Mouse (Mus musculus) bone marrow, adult 2 months (tissue): ENCODE results near the gene Pip4k2b. TPM values are rescaled to one million over a fixed set of nuclear protein-coding genes. Genes with fewer than 3 reads are reported as not detected.

ENCODE experiments used
- H3K27ac ChIP-seq: fragments of 200-500 bp; 2 replicates; pipeline ENCODE4 v1.5.1; 2012; ENCODE audit warnings: low read depth, mild to moderate bottlenecking, control low read depth, inconsistent platforms, low read length; ENCODE audit not compliant: control insufficient read depth, poor library complexity, insufficient read depth
- H3K4me1 ChIP-seq: fragments of 200-500 bp; 2 replicates; pipeline ENCODE4 v1.6.1; 2011; ENCODE audit warnings: low read length; ENCODE audit not compliant: control insufficient read depth, insufficient read depth
- H3K4me3 ChIP-seq: fragments of 200-500 bp; replicated peaks from 2 replicates; pipeline ENCODE3; 2011; ENCODE audit warnings: mild to moderate bottlenecking, low read depth, low read length, control low read depth; ENCODE audit not compliant: control insufficient read depth
- CTCF ChIP-seq: fragments of 200-500 bp; IDR thresholded peaks from 2 replicates; pipeline ENCODE4 v1.5.1; 2011; ENCODE audit warnings: low read length, control low read depth; ENCODE audit not compliant: control insufficient read depth, insufficient read depth
- POLR2A ChIP-seq: fragments of 200-500 bp; IDR thresholded peaks from 2 replicates; pipeline ENCODE4 v1.6.1; 2011; ENCODE audit warnings: low read depth, mild to moderate bottlenecking, control low read depth, low read length, borderline replicate concordance; ENCODE audit not compliant: control insufficient read depth
- WGBS: fragments of 180-500 bp; shearing (Covaris S2); methylation state at CpG from one replicate; pipeline ENCODE4 v1.1.7; 2018; 5-methylcytosine and 5-hydroxymethylcytosine counted together
- polyA plus RNA-seq: library from polyadenylated mRNA; stranded (reverse); fragments of >200 nt; gene quantifications from 2 replicates; pipeline ENCODE4 v1.2.4, GENCODE M21; 2011; ENCODE audit warnings: low replicate concordance; ENCODE audit not compliant: missing spikeins, insufficient read depth, insufficient read length

Pip4k2b gene
- polyA plus RNA-seq, 1 experiment, result 11.7 TPM

GRCm38 (mm10) chr11:97677381-97677780, 67.1 kb downstream of the Pip4k2b start:
- no peak for TF ChIP-seq POLR2A
- TF ChIP-seq CTCF, result no peak
- no peak overlapping the region for H3K4me3 ChIP-seq
- 87% methylated on average over 15 of the region's 15 CpGs for WGBS
- no peak overlapping the region for H3K27ac ChIP-seq
- no peaks in the 10 kb centered on the region for H3K4me1 ChIP-seq

- Histone ChIP-seq H3K4me3 (no peak overlapping the region), H3K4me1 (no peaks in the 10 kb centered on the region), H3K27ac (no peak overlapping the region)
- TF ChIP-seq POLR2A (no peak), CTCF (no peak)
- WGBS, result 82% methylated on average over 15 of the region's 15 CpGs
These were observed 68.3 kb downstream of the Pip4k2b start for GRCm38 (mm10) chr11:97676050-97676754.

GRCm38 (mm10) chr11:97673148-97673547, 71.4 kb downstream of the Pip4k2b start:
- 87% methylated on average over 11 of the region's 11 CpGs for WGBS

GRCm38 (mm10) chr11:97671177-97671527, 73.4 kb downstream of the Pip4k2b start:
- H3K4me3 ChIP-seq, result no peak overlapping the region
- TF ChIP-seq POLR2A (no peak), CTCF (no peak)
- 62% methylated on average over 2 of the region's 2 CpGs for WGBS
- no peak overlapping the region for H3K27ac ChIP-seq
- H3K4me1 ChIP-seq, result no peaks in the 10 kb centered on the region

More at GRCm38 (mm10) chr11:97673148-97673547, 71.4 kb downstream of the Pip4k2b start:
- Histone ChIP-seq H3K27ac (no peak overlapping the region), H3K4me1 (no peaks in the 10 kb centered on the region), H3K4me3 (no peak overlapping the region)
- TF ChIP-seq CTCF, result no peak
- no peak for TF ChIP-seq POLR2A

DNA sequence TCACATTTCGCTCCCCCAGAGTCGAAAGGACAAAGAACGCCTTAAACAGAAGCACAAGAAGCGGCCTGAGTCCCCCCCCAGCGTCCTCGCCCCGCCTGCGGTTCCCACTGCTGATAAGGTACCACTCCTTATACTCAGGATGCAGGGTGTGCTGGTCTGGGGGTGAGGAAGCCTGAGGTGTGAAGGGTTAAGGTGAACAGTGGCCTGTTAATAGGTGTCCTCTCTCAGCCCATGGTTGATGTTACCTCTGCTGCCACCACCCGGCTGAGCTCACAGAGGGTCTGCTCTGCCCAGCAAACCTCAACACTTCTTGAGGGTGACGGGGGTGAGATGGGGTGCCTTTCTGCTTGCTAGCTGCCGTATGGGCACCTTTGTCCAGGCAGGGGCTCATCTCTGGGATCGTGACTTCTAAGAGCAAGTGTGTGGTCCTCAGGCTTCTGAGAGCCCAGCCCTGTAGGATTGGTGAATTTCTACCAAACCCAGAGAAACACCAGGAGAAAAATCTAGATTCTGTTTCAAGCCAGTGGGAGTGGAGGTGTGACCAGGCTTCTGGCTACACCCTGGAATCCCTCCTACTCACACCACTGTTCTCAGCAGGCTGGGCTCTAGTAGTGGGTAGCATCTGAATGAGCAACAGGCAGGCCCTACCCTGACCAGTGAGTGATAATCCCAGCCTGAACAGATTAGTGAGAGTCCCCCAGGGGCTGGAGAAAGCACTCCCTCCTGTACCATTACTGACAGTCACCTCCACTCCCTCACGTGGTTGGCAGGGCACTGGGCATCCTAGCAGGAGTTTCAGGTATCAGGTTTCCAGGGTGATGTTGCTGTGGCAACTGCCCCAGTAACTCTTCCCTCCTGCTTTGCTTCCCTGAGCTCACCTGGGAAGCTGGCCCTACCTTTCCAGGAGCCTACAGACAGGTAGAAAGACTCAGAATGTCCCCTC, 74.0 kb downstream of the Pip4k2b start:
- TF ChIP-seq CTCF, result no peak
- TF ChIP-seq POLR2A, result no peak
- WGBS, result 73% methylated on average over 13 of the region's 13 CpGs

DNA sequence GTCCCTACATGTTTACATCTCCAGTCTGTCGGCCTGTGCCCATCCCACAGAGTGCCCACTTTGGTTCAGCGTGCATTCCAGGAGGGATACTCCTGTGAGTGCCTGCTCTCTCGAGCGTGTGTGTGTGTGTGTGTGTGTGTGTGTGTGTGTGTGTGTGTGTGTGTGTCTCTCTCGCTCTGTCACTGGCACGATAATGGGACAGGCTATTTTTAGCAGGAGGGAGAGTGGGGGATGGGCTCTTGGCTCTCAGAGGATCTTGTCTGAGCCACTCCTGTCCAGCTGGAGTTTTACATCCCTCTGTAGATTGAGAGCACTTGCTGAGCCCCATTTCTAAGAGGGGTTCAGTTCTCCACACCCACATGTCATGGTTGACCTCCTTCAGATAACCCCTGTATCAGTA, 74.7 kb downstream of the Pip4k2b start:
- H3K27ac ChIP-seq, result no peak overlapping the region
- H3K4me1 ChIP-seq, result no peaks in the 10 kb centered on the region
- no peak for TF ChIP-seq CTCF
- no peak for TF ChIP-seq POLR2A
- 62% methylated on average over 6 of the region's 6 CpGs for WGBS
- no peak overlapping the region for H3K4me3 ChIP-seq

More for the DNA sequence above, 74.0 kb downstream of the Pip4k2b start:
- H3K4me1 ChIP-seq, result no peaks in the 10 kb centered on the region
- no peak overlapping the region for H3K4me3 ChIP-seq
- no peak overlapping the region for H3K27ac ChIP-seq

DNA sequence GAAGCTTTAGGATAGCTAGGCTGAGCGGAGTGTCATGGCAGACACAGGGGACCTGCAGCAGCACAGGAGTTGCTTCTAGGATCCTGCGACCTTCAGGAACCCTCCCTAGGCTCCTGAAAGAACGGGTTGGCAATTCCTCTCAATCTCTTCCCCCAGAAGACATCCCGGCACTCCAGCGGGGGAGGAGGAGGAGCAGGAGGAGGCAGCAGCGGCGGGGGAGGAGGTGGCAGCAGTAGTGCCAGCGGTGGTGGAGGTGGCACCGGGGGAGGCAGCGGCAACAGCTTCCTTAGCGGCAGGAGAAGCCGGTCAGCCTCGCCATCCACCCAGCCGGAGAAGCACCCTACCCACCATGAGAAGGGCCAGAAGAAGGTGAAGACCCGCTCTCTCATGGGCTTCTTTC, 75.2 kb downstream of the Pip4k2b start:
- no peak overlapping the region for H3K27ac ChIP-seq
- TF ChIP-seq CTCF (no peak), POLR2A (no peak)
- no peaks in the 10 kb centered on the region for H3K4me1 ChIP-seq
- no peak overlapping the region for H3K4me3 ChIP-seq
- 89% methylated on average over 15 of the region's 15 CpGs for WGBS

DNA sequence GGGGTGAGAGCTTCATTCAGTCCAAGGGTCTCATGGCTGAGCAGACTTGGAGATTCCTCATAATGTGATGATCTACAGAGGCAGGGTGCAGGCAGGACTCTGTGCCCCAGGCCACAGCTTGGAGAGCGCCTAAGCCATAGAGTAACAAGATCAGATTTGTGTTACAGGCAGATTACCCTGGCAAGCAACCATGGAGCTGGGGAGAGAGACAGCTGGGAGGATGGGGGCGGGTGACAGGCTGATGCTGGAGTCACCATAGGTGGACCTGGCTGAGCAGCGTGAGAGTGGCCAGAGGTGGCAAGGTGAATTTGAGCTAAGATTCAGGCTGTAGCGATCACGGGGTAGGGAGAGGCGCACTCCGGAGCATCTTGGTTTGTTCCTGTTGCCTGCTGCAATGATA, 76.3 kb downstream of the Pip4k2b start:
- no peak for TF ChIP-seq CTCF
- TF ChIP-seq POLR2A, result no peak
- 89% methylated on average over 7 of the region's 7 CpGs for WGBS

More for the DNA sequence above, 76.3 kb downstream of the Pip4k2b start:
- Histone ChIP-seq H3K4me3 (no peak overlapping the region), H3K4me1 (no peaks in the 10 kb centered on the region), H3K27ac (no peak overlapping the region)
